Mouse (Mus musculus) limb, embryonic 12.5 days (tissue): ENCODE results near the gene Cdkal1. TPM values are rescaled to one million over a fixed set of nuclear protein-coding genes. Genes with fewer than 3 reads are reported as not detected.

ENCODE experiments used
- ATAC-seq: fragments of 200-750 bp; cut with Nextera tagmentation; 2 replicates; pipeline ENCODE4 v1.8.0; 2017; ENCODE audit warnings: low read depth, moderate TSS enrichment; ENCODE audit not compliant: insufficient number of reproducible peaks, insufficient read depth, low FRiP score, low TSS enrichment
- H3K27ac ChIP-seq: fragments of 300-500 bp; sonication (generic); 2 replicates; pipeline ENCODE4 v1.5.1; 2016; ENCODE audit warnings: mild to moderate bottlenecking, moderate library complexity
- H3K27me3 ChIP-seq: fragments of 300-500 bp; sonication (generic); 2 replicates; pipeline ENCODE4 v1.6.1; 2016; ENCODE audit warnings: mild to moderate bottlenecking, moderate library complexity
- H3K36me3 ChIP-seq: fragments of 300-500 bp; sonication (generic); 2 replicates; pipeline ENCODE4 v1.6.1; 2016; ENCODE audit warnings: mild to moderate bottlenecking, moderate library complexity
- H3K4me1 ChIP-seq: fragments of 300-500 bp; sonication (generic); replicated peaks from 2 replicates; pipeline ENCODE4 v1.6.1; 2016
- H3K4me2 ChIP-seq: fragments of 300-500 bp; sonication (generic); 2 replicates; pipeline ENCODE4 v1.6.1; 2016; ENCODE audit warnings: mild to moderate bottlenecking, moderate library complexity
- H3K4me3 ChIP-seq: fragments of 300-500 bp; sonication (generic); replicated peaks from 2 replicates; pipeline ENCODE4 v1.5.1; 2016; ENCODE audit warnings: mild to moderate bottlenecking
- H3K9ac ChIP-seq: fragments of 300-500 bp; sonication (generic); replicated peaks from 2 replicates; pipeline ENCODE4 v1.6.1; 2016; ENCODE audit warnings: mild to moderate bottlenecking, moderate library complexity
- H3K9me3 ChIP-seq: fragments of 300-500 bp; sonication (generic); 2 replicates; pipeline ENCODE4 v1.6.1; 2016; ENCODE audit warnings: mild to moderate bottlenecking, moderate library complexity
- WGBS: fragments of 180-500 bp; shearing (Covaris S2); methylation state at CpG from one replicate; pipeline ENCODE4 v1.1.7; 2016; 5-methylcytosine and 5-hydroxymethylcytosine counted together
- polyA plus RNA-seq: library from polyadenylated mRNA; unstranded; fragments of >200 nt; fragmentation: Nextera tagmentation; extraction: Ambion mirVana; gene quantifications from 2 replicates; pipeline ENCODE4 v1.2.1, GENCODE M21; 2016

Gene Cdkal1
- polyA plus RNA-seq, 1 experiment from 2014 or later, result 42.4 TPM

DNA sequence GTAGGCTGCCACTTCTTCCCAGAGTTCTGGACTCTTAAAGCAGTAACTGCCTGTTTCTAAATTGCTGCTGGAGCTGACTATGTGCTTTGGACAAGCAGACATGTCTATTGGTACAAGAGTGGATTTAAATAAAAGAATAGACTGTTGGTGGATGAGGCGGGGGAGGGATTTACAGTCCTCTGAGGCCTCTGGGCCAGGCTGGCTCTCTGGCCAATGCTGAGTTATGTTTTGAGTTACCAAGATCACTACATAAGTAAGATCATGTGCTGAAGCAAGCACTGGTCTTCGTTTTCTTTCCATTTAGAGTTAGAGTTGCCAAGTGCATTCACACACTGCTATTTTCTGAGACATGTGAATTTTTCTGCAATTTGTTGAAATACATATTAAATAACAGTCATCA is 418.4 kb downstream of the Cdkal1 start:
- Histone ChIP-seq H3K36me3 (no peaks in the 10 kb centered on the region), H3K27me3 (no peaks in the 10 kb centered on the region), H3K27ac (peak overlapping the region; percentile 64), H3K4me3 (no peak overlapping the region), H3K4me2 (no peak overlapping the region), H3K4me1 (peaks cover 25% of the 10 kb centered on the region), H3K9ac (no peak overlapping the region), H3K9me3 (no peaks in the 10 kb centered on the region)
- 42% methylated on average over 2 of the region's 2 CpGs for WGBS
- no peak for ATAC-seq

- no peak for ATAC-seq
- Histone ChIP-seq H3K4me2 (no peak overlapping the region), H3K27ac (no peak overlapping the region), H3K36me3 (no peaks in the 10 kb centered on the region), H3K9ac (no peak overlapping the region), H3K4me3 (no peak overlapping the region), H3K4me1 (peaks cover 36% of the 10 kb centered on the region), H3K9me3 (no peaks in the 10 kb centered on the region), H3K27me3 (no peaks in the 10 kb centered on the region)
- 69% methylated on average over 4 of the region's 4 CpGs for WGBS
Observed at GRCm38 (mm10) chr13:29434726-29435125, 420.7 kb downstream of the Cdkal1 start.

DNA sequence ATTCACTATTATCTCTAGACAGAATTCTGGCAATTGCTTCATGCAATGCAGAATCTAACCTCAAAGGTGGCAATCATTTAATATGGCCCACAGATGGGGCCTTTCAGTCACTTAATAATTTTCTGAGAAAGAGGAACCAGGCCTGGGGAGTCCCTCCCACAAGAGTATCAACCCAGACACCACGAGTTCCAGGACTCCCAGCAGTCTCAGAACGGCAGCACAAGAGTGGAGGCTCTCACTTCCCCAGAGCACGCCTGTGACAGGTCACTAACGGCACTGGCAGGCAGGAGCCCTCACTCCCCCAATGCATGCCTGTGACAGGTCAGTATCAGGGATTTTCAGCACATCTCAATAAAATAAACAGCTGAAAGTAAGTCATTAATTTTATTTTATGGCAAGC is 424.6 kb downstream of the Cdkal1 start:
- no peak overlapping the region for H3K27ac ChIP-seq
- WGBS, result 19% methylated on average over 4 of the region's 4 CpGs

DNA sequence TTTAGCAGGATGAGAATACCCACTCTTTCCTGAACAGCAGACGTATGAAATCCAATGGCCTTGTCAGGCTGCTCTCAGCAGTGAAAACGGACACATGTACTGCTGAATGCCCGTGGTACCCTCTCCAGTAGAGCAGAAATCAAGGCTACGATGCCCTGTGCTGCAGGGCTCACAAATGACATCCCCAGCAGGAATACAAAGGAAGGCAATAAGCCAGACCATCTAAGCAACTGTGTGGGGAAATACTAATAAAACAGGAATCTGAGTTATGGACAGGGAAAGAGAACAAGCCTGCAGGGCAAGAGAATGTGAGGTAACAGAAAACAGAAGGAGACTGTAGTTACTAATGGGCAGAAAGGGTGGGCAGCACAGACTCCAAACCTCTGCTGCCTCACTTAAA is 425.6 kb downstream of the Cdkal1 start:
- Histone ChIP-seq H3K9me3 (no peaks in the 10 kb centered on the region), H3K27ac (peak overlapping the region; percentile 80), H3K36me3 (no peaks in the 10 kb centered on the region), H3K4me2 (no peak overlapping the region), H3K9ac (no peak overlapping the region), H3K4me3 (no peak overlapping the region), H3K27me3 (no peaks in the 10 kb centered on the region), H3K4me1 (peaks cover 19% of the 10 kb centered on the region)
- no peak for ATAC-seq
- 19% methylated on average over 4 of the region's 4 CpGs for WGBS

More for the DNA sequence above, 424.6 kb downstream of the Cdkal1 start:
- no peak for ATAC-seq
- no peak overlapping the region for H3K4me2 ChIP-seq
- no peak overlapping the region for H3K9ac ChIP-seq
- H3K4me3 ChIP-seq, result no peak overlapping the region
- peaks cover 19% of the 10 kb centered on the region for H3K4me1 ChIP-seq
- H3K36me3 ChIP-seq, result no peaks in the 10 kb centered on the region
- no peaks in the 10 kb centered on the region for H3K27me3 ChIP-seq
- H3K9me3 ChIP-seq, result no peaks in the 10 kb centered on the region

- H3K27me3 ChIP-seq, result no peaks in the 10 kb centered on the region
- H3K36me3 ChIP-seq, result no peaks in the 10 kb centered on the region
- 90% methylated on average over 6 of the region's 6 CpGs for WGBS
- no peak for ATAC-seq
- H3K9ac ChIP-seq, result no peak overlapping the region
- H3K4me3 ChIP-seq, result no peak overlapping the region
- H3K4me2 ChIP-seq, result no peak overlapping the region
- H3K9me3 ChIP-seq, result no peaks in the 10 kb centered on the region
- H3K27ac ChIP-seq, result no peak overlapping the region; the same call in 1 of the 2 replicates
- peaks cover 19% of the 10 kb centered on the region for H3K4me1 ChIP-seq
Observed at GRCm38 (mm10) chr13:29429196-29429595, 426.3 kb downstream of the Cdkal1 start.

- ATAC-seq, result peak; percentile 67
- Histone ChIP-seq H3K27ac (peak overlapping the region; percentile 93), H3K9me3 (no peaks in the 10 kb centered on the region), H3K27me3 (no peaks in the 10 kb centered on the region), H3K4me3 (no peak overlapping the region), H3K9ac (no peak overlapping the region), H3K4me1 (peaks cover 40% of the 10 kb centered on the region), H3K36me3 (no peaks in the 10 kb centered on the region), H3K4me2 (peak overlapping the region; percentile 19)
- WGBS, result 19% methylated on average over 8 of the region's 8 CpGs
Observed at GRCm38 (mm10) chr13:29416450-29417136, 438.9 kb downstream of the Cdkal1 start.

GRCm38 (mm10) chr13:29415967-29416366 is 439.5 kb downstream of the Cdkal1 start:
- H3K9ac ChIP-seq, result no peak overlapping the region
- H3K27ac ChIP-seq, result peak overlapping the region; percentile 93
- WGBS, result 26% methylated on average over 2 of the region's 2 CpGs
- no peak overlapping the region for H3K4me3 ChIP-seq
- peak overlapping the region; percentile 19; the same call in 1 of the 2 replicates for H3K4me2 ChIP-seq
- no peak; the same call in 1 of the 2 replicates for ATAC-seq
- peaks cover 40% of the 10 kb centered on the region for H3K4me1 ChIP-seq
- H3K27me3 ChIP-seq, result no peaks in the 10 kb centered on the region
- H3K36me3 ChIP-seq, result no peaks in the 10 kb centered on the region
- H3K9me3 ChIP-seq, result no peaks in the 10 kb centered on the region

GRCm38 (mm10) chr13:29414878-29415277 is 440.6 kb downstream of the Cdkal1 start:
- ATAC-seq, result no peak
- no peak overlapping the region for H3K4me2 ChIP-seq
- WGBS, result 65% methylated on average over 6 of the region's 6 CpGs
- H3K9ac ChIP-seq, result no peak overlapping the region
- H3K36me3 ChIP-seq, result no peaks in the 10 kb centered on the region
- H3K27me3 ChIP-seq, result no peaks in the 10 kb centered on the region
- peak overlapping the region; percentile 57 for H3K27ac ChIP-seq
- no peak overlapping the region for H3K4me3 ChIP-seq
- H3K9me3 ChIP-seq, result no peaks in the 10 kb centered on the region
- peaks cover 42% of the 10 kb centered on the region for H3K4me1 ChIP-seq

- H3K27ac ChIP-seq, result peak overlapping the region; percentile 57
- 18% methylated on average over 3 of the region's 3 CpGs for WGBS
Observed at GRCm38 (mm10) chr13:29414470-29414869, 441.0 kb downstream of the Cdkal1 start.

GRCm38 (mm10) chr13:29411176-29411575 is 444.3 kb downstream of the Cdkal1 start:
- ATAC-seq, result no peak
- Histone ChIP-seq H3K36me3 (no peaks in the 10 kb centered on the region), H3K4me3 (no peak overlapping the region), H3K9me3 (no peaks in the 10 kb centered on the region), H3K9ac (no peak overlapping the region), H3K27me3 (no peaks in the 10 kb centered on the region), H3K4me1 (peaks cover 56% of the 10 kb centered on the region), H3K4me2 (no peak overlapping the region), H3K27ac (no peak overlapping the region)
- 91% methylated on average over 6 of the region's 6 CpGs for WGBS

More at GRCm38 (mm10) chr13:29414470-29414869, 441.0 kb downstream of the Cdkal1 start:
- H3K9ac ChIP-seq, result no peak overlapping the region
- H3K36me3 ChIP-seq, result no peaks in the 10 kb centered on the region
- H3K4me2 ChIP-seq, result no peak overlapping the region
- no peak for ATAC-seq
- H3K4me3 ChIP-seq, result no peak overlapping the region
- no peaks in the 10 kb centered on the region for H3K9me3 ChIP-seq
- H3K4me1 ChIP-seq, result peaks cover 44% of the 10 kb centered on the region
- no peaks in the 10 kb centered on the region for H3K27me3 ChIP-seq

- ATAC-seq, result peak; percentile 73; the same call in 1 of the 2 replicates
- Histone ChIP-seq H3K27ac (peak overlapping the region; percentile 93), H3K4me3 (no peak overlapping the region), H3K36me3 (no peaks in the 10 kb centered on the region), H3K9me3 (no peaks in the 10 kb centered on the region), H3K4me1 (peaks cover 62% of the 10 kb centered on the region), H3K9ac (no peak overlapping the region), H3K4me2 (peak overlapping the region; percentile 9; the same call in 1 of the 2 replicates), H3K27me3 (no peaks in the 10 kb centered on the region)
- WGBS, result 31% methylated on average over 1 of the region's 1 CpGs
Observed at GRCm38 (mm10) chr13:29407619-29408018, 447.9 kb downstream of the Cdkal1 start.

DNA sequence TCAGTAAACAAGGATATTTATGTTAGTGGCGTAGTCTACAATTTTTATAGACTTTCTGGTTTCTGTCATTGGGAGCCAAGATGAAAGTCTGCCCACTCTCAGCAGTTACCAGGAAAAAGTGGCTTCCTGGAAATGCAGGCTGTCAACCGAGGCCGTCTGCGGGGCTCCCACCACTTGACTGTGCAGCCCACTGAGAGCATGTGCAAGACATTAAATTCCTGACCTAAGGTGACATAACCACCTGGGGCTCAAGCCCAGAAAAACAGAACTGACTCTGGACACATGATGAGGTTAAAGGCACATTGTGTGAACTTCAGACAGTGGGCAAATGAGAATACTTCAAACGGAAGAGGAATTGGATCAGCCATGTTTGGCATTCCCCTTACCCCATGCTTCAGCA is 450.2 kb downstream of the Cdkal1 start:
- Histone ChIP-seq H3K4me1 (peaks cover 79% of the 10 kb centered on the region), H3K9ac (no peak overlapping the region)

More for the DNA sequence above, 450.2 kb downstream of the Cdkal1 start:
- WGBS, result 24% methylated on average over 5 of the region's 5 CpGs
- Histone ChIP-seq H3K9me3 (no peaks in the 10 kb centered on the region), H3K4me3 (no peak overlapping the region), H3K36me3 (no peaks in the 10 kb centered on the region), H3K4me2 (no peak overlapping the region), H3K27ac (peak overlapping the region; percentile 57), H3K27me3 (no peaks in the 10 kb centered on the region)
- ATAC-seq, result no peak
